Mouse (Mus musculus) testis, adult 2 months (tissue): Measurements from ENCODE around the gene Zfp169.

Source experiments
- CTCF ChIP-seq: fragments of 200-500 bp; IDR thresholded peaks from 2 replicates; pipeline ENCODE4 v1.5.1; 2012; ENCODE audit warnings: low read depth, mild to moderate bottlenecking, inconsistent platforms, low read length, moderate library complexity; ENCODE audit not compliant: control insufficient read depth, insufficient read depth, insufficient replicate concordance
- POLR2A ChIP-seq: fragments of 200-500 bp; IDR thresholded peaks from 2 replicates; pipeline ENCODE4 v1.6.1; 2012; ENCODE audit warnings: low read depth, mild to moderate bottlenecking, inconsistent platforms, low read length, moderate library complexity; ENCODE audit not compliant: control insufficient read depth

DNA sequence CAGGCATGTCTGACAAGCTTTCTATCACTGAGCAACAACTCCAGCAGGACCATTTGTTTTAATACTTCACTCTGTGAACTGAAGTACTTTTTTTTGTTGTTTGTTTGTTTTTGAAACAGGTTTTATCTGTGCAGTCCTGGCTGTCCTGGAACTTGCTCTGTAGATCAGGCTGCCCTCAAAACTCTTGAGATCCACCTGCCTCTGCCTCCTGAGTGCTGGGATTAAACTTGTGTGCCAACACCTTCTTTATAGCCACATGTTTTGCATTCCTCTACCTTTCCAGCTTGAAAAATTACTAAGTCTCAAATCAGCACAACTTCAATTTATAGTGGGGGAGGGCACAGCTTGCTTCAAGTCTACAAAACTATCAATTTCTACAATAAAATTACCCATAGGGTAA, 31.1 kb upstream of the Zfp169 start:
- TF ChIP-seq CTCF (no peak), POLR2A (no peak)
